In genomic region chr10:91384372-91384771, GRCm38 (mm10) we compare ENCODE assay signal across 8 mouse cellular contexts.
DNase-seq lines count a peak whose midpoint lies in the region; ATAC-seq lines count a peak whose summit lies in the region.

No protein-coding gene starts in this region.

- H3K4me2 ChIP-seq in hindbrain, embryonic 16.5 days (ENCODE audit: low read length): no peak overlapping the region

- H3K9ac ChIP-seq in hindbrain, embryonic 16.5 days (ENCODE audit: low read depth, low read length): no peak overlapping the region

- DNase-seq in kidney, postnatal 14 days: peak; percentile 29
- no peak for DNase-seq in kidney, adult 11 months
- peak; percentile 60 for DNase-seq in NIH3T3 (ENCODE audit: low read depth)
- DNase-seq in cerebellum, adult 9-11 months: peak; percentile 45
- peak; percentile 4 for DNase-seq in retina, adult 2 months (ENCODE audit: low read depth, low spot score)
- DNase-seq in thymus, postnatal 4 days: no peak
- no peak for DNase-seq in urinary bladder, postnatal 14 days (ENCODE audit: low spot score)

- H3K4me3 ChIP-seq in hindbrain, embryonic 16.5 days (ENCODE audit: low read length): no peak overlapping the region

- H3K27ac ChIP-seq in hindbrain, embryonic 16.5 days (ENCODE audit: low read depth, low read length): no peak overlapping the region; the same call in 1 of the 2 replicates

- peak; percentile 87 for ATAC-seq in hindbrain, embryonic 16.5 days

- H3K4me1 ChIP-seq in hindbrain, embryonic 16.5 days (ENCODE audit: control insufficient read depth, insufficient read depth, low read depth, low read length): no peaks in the 10 kb centered on the region; the same call in 1 of the 2 replicates

- 25% methylated on average over 2 of the region's 2 CpGs for WGBS in hindbrain, embryonic 16.5 days

- no peaks in the 10 kb centered on the region for H3K9me3 ChIP-seq in hindbrain, embryonic 16.5 days (ENCODE audit: control insufficient read depth, low read length)

- H3K36me3 ChIP-seq in hindbrain, embryonic 16.5 days (ENCODE audit: control insufficient read depth, insufficient read depth, low read length): no peaks in the 10 kb centered on the region

- no peaks in the 10 kb centered on the region for H3K27me3 ChIP-seq in hindbrain, embryonic 16.5 days (replicated peaks; ENCODE audit: control insufficient read depth, insufficient read depth, low read length)

Comparison
In these comparisons a context has a peak if more than half of its experiments do, and no peak if none do; other contexts are left out.
1. DNase-seq: peak in kidney, postnatal 14 days (single experiment), NIH3T3 (single experiment), cerebellum, adult 9-11 months (single experiment) and retina, adult 2 months (single experiment); none in kidney, adult 11 months (single experiment), thymus, postnatal 4 days (single experiment) and urinary bladder, postnatal 14 days (single experiment).